Mouse (Mus musculus) midbrain, embryonic 12.5 days (tissue): ENCODE measurements around the gene Trp73. TPM values are rescaled to one million over a fixed set of nuclear protein-coding genes. Genes with fewer than 3 reads are reported as not detected.

Source experiments
- ATAC-seq: fragments of 200-750 bp; cut with Nextera tagmentation; 2 replicates; pipeline ENCODE4 v1.8.0; 2017; ENCODE audit warnings: low read depth, moderate TSS enrichment, moderate library complexity; ENCODE audit not compliant: low FRiP score
- H3K27ac ChIP-seq: fragments of 300-500 bp; sonication (generic); replicated peaks from 2 replicates; pipeline ENCODE4 v1.5.1; 2016; ENCODE audit warnings: mild to moderate bottlenecking
- H3K27me3 ChIP-seq: fragments of 300-500 bp; sonication (generic); 2 replicates; pipeline ENCODE4 v1.6.1; 2016; ENCODE audit warnings: mild to moderate bottlenecking
- H3K36me3 ChIP-seq: fragments of 300-500 bp; sonication (generic); 2 replicates; pipeline ENCODE4 v1.6.1; 2016
- H3K4me1 ChIP-seq: fragments of 300-500 bp; sonication (generic); 2 replicates; pipeline ENCODE4 v1.6.1; 2016
- H3K4me2 ChIP-seq: fragments of 300-500 bp; sonication (generic); replicated peaks from 2 replicates; pipeline ENCODE4 v1.6.1; 2016; ENCODE audit warnings: mild to moderate bottlenecking, moderate library complexity
- H3K4me3 ChIP-seq: fragments of 300-500 bp; sonication (generic); 2 replicates; pipeline ENCODE4 v1.5.1; 2016; ENCODE audit warnings: mild to moderate bottlenecking
- H3K9ac ChIP-seq: fragments of 300-500 bp; sonication (generic); replicated peaks from 2 replicates; pipeline ENCODE4 v1.6.1; 2016; ENCODE audit warnings: mild to moderate bottlenecking, moderate library complexity
- H3K9me3 ChIP-seq: fragments of 300-500 bp; sonication (generic); 2 replicates; pipeline ENCODE4 v1.6.1; 2016; ENCODE audit warnings: mild to moderate bottlenecking
- WGBS: fragments of 180-500 bp; shearing (Covaris S2); methylation state at CpG from one replicate; pipeline ENCODE4 v1.1.7; 2016; 5-methylcytosine and 5-hydroxymethylcytosine counted together
- polyA plus RNA-seq: library from polyadenylated mRNA; unstranded; fragments of >200 nt; fragmentation: Nextera tagmentation; extraction: Ambion mirVana; gene quantifications from 2 replicates; pipeline ENCODE4 v1.2.1, GENCODE M21; 2016

The Trp73 gene
- polyA plus RNA-seq, 1 experiment from 2014 or later, result 0.47 TPM

GRCm38 (mm10) chr4:154119208-154119607 lies 20.8 kb downstream of the Trp73 start:
- Histone ChIP-seq H3K9ac (no peak overlapping the region), H3K27ac (no peak overlapping the region), H3K27me3 (peaks cover 36% of the 10 kb centered on the region), H3K4me2 (no peak overlapping the region), H3K36me3 (no peaks in the 10 kb centered on the region), H3K9me3 (no peaks in the 10 kb centered on the region), H3K4me3 (no peak overlapping the region), H3K4me1 (no peaks in the 10 kb centered on the region; the same call in 1 of the 2 replicates)
- 81% methylated on average over 9 of the region's 9 CpGs for WGBS
- no peak for ATAC-seq

DNA sequence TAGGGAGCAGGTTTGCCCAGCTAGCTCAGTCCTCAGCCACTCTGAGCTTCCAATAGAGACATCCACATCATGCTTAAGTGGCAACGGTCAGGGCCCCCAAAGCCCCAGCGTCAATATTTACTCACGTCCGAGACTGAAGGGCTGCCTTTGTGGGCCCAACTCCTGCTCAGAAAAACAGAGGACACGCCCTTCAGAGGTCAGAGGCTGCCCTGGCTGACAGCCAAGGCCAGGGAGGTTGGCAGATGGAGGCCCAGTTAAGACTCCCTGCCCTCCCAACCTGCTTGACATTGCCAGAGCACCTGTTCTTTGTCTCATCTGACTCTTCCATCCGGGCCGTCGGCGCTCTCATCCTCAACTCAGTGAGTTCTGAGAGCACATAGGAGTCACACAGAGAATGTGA lies 21.2 kb downstream of the Trp73 start:
- no peaks in the 10 kb centered on the region; the same call in 1 of the 2 replicates for H3K4me1 ChIP-seq
- H3K9me3 ChIP-seq, result no peaks in the 10 kb centered on the region
- no peak overlapping the region for H3K4me3 ChIP-seq
- H3K4me2 ChIP-seq, result no peak overlapping the region
- no peak overlapping the region for H3K9ac ChIP-seq
- no peaks in the 10 kb centered on the region for H3K36me3 ChIP-seq
- 59% methylated on average over 9 of the region's 9 CpGs for WGBS
- H3K27ac ChIP-seq, result no peak overlapping the region
- H3K27me3 ChIP-seq, result peaks cover 34% of the 10 kb centered on the region; the same call in 1 of the 2 replicates
- ATAC-seq, result no peak

GRCm38 (mm10) chr4:154116421-154116820 lies 23.6 kb downstream of the Trp73 start:
- Histone ChIP-seq H3K4me2 (no peak overlapping the region), H3K4me3 (no peak overlapping the region), H3K27ac (no peak overlapping the region), H3K9ac (no peak overlapping the region), H3K36me3 (no peaks in the 10 kb centered on the region), H3K9me3 (no peaks in the 10 kb centered on the region), H3K4me1 (no peaks in the 10 kb centered on the region; the same call in 1 of the 2 replicates), H3K27me3 (peaks cover 37% of the 10 kb centered on the region)
- 55% methylated on average over 7 of the region's 7 CpGs for WGBS
- ATAC-seq, result no peak

- Histone ChIP-seq H3K9ac (no peak overlapping the region), H3K27me3 (peaks cover 47% of the 10 kb centered on the region), H3K27ac (no peak overlapping the region), H3K4me2 (no peak overlapping the region), H3K9me3 (no peaks in the 10 kb centered on the region), H3K4me1 (peaks cover 4% of the 10 kb centered on the region; the same call in 1 of the 2 replicates), H3K4me3 (no peak overlapping the region), H3K36me3 (no peaks in the 10 kb centered on the region)
- WGBS, result 84% methylated on average over 11 of the region's 11 CpGs
- no peak for ATAC-seq
Observed at GRCm38 (mm10) chr4:154109850-154110243, 30.2 kb downstream of the Trp73 start.

GRCm38 (mm10) chr4:154109216-154109849 lies 30.7 kb downstream of the Trp73 start:
- no peaks in the 10 kb centered on the region for H3K36me3 ChIP-seq
- H3K9me3 ChIP-seq, result no peaks in the 10 kb centered on the region
- H3K4me1 ChIP-seq, result peaks cover 4% of the 10 kb centered on the region; the same call in 1 of the 2 replicates
- no peak overlapping the region for H3K9ac ChIP-seq
- WGBS, result 68% methylated on average over 18 of the region's 18 CpGs
- no peak overlapping the region for H3K4me2 ChIP-seq
- peaks cover 52% of the 10 kb centered on the region for H3K27me3 ChIP-seq
- H3K27ac ChIP-seq, result no peak overlapping the region
- no peak overlapping the region for H3K4me3 ChIP-seq
- ATAC-seq, result no peak

GRCm38 (mm10) chr4:154106497-154107061 lies 33.4 kb downstream of the Trp73 start:
- peaks cover 4% of the 10 kb centered on the region; the same call in 1 of the 2 replicates for H3K4me1 ChIP-seq
- 84% methylated on average over 13 of the region's 13 CpGs for WGBS
- no peak overlapping the region for H3K4me3 ChIP-seq
- H3K9ac ChIP-seq, result no peak overlapping the region
- peaks cover 67% of the 10 kb centered on the region for H3K27me3 ChIP-seq
- H3K36me3 ChIP-seq, result no peaks in the 10 kb centered on the region
- H3K9me3 ChIP-seq, result no peaks in the 10 kb centered on the region
- H3K4me2 ChIP-seq, result no peak overlapping the region
- ATAC-seq, result no peak
- no peak overlapping the region for H3K27ac ChIP-seq

GRCm38 (mm10) chr4:154105381-154106001 lies 34.5 kb downstream of the Trp73 start:
- peaks cover 59% of the 10 kb centered on the region for H3K27me3 ChIP-seq
- 29% methylated on average over 20 of the region's 20 CpGs for WGBS
- ATAC-seq, result peak; percentile 44; the same call in 1 of the 2 replicates

DNA sequence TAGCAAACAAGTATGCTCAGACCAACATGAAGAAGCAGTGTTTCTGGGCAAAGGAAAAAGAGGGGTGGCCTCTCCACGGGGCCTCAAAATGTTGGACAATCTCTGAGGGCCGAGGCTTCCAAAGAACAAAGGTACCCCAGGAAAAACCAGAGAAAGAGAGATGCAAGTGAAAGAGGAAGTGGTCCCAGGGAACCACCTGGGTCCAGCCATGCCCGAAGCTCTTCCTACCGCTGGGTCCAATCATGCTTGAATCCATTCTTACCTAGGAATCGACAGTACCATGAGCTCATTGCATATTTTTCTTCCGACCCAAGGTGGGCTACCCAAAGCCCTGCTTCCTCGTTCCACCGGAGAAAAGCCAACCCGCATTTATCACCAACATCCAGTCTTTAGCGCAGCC lies 36.1 kb downstream of the Trp73 start:
- no peaks in the 10 kb centered on the region for H3K36me3 ChIP-seq
- peaks cover 4% of the 10 kb centered on the region; the same call in 1 of the 2 replicates for H3K4me1 ChIP-seq
- no peak overlapping the region for H3K4me2 ChIP-seq
- H3K4me3 ChIP-seq, result no peak overlapping the region
- ATAC-seq, result no peak
- H3K27me3 ChIP-seq, result peaks cover 48% of the 10 kb centered on the region
- WGBS, result 89% methylated on average over 10 of the region's 10 CpGs
- H3K9ac ChIP-seq, result no peak overlapping the region
- no peaks in the 10 kb centered on the region for H3K9me3 ChIP-seq
- no peak overlapping the region for H3K27ac ChIP-seq

More at GRCm38 (mm10) chr4:154105381-154106001, 34.5 kb downstream of the Trp73 start:
- no peak overlapping the region for H3K4me3 ChIP-seq
- peak overlapping the region; percentile 41 for H3K4me2 ChIP-seq
- no peak overlapping the region for H3K9ac ChIP-seq
- no peaks in the 10 kb centered on the region for H3K36me3 ChIP-seq
- H3K27ac ChIP-seq, result no peak overlapping the region
- peaks cover 4% of the 10 kb centered on the region; the same call in 1 of the 2 replicates for H3K4me1 ChIP-seq
- H3K9me3 ChIP-seq, result no peaks in the 10 kb centered on the region

DNA sequence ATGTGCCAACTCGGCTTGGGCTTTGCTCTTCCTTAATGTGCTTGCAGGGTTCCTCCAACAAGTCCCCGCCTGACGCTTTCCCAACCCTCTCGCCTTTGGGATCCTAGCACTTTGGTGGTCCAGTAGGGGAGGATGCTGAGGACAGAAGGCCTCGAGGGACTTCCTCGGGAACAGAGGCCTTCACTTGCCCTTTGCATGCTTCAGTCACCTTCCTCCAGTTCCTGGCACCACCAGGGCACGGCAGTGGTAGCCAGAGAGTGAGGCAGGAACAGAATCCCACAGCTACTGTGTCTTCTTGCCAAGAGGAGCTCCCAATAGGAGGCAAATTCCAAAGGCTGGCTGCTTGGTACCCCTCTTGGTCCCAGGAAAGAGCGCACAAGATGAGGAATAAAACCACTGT lies 36.6 kb downstream of the Trp73 start:
- H3K27me3 ChIP-seq, result peaks cover 48% of the 10 kb centered on the region
- H3K4me2 ChIP-seq, result no peak overlapping the region
- H3K9me3 ChIP-seq, result no peaks in the 10 kb centered on the region
- no peak overlapping the region for H3K4me3 ChIP-seq
- H3K4me1 ChIP-seq, result peaks cover 4% of the 10 kb centered on the region; the same call in 1 of the 2 replicates
- no peaks in the 10 kb centered on the region for H3K36me3 ChIP-seq
- H3K27ac ChIP-seq, result no peak overlapping the region
- WGBS, result 84% methylated on average over 8 of the region's 8 CpGs
- H3K9ac ChIP-seq, result no peak overlapping the region
- no peak for ATAC-seq

DNA sequence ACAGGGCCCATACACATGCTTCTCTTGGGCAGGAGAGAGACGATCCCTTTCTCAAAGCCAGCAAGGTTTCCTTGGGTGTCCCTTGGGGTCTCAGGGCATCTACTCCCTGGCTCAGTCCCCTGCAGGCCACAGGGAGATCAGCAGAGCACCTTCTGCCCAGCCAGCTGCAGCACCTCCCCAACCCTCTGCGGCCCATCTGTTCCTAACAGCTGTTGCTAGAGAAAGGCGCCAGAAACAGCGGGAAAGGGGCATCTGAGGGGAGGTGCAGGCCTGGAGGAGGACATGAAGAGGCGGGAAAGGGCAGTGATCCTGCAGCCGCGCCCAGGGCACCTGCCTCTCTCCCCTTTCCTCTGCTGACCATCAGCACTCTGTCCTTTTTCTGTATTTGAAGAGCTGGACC lies 40.6 kb downstream of the Trp73 start:
- no peak for ATAC-seq
- Histone ChIP-seq H3K4me1 (no peaks in the 10 kb centered on the region), H3K9me3 (no peaks in the 10 kb centered on the region), H3K4me2 (no peak overlapping the region), H3K9ac (no peak overlapping the region), H3K27ac (no peak overlapping the region), H3K4me3 (no peak overlapping the region), H3K36me3 (no peaks in the 10 kb centered on the region), H3K27me3 (peaks cover 33% of the 10 kb centered on the region)
- WGBS, result 57% methylated on average over 7 of the region's 7 CpGs

DNA sequence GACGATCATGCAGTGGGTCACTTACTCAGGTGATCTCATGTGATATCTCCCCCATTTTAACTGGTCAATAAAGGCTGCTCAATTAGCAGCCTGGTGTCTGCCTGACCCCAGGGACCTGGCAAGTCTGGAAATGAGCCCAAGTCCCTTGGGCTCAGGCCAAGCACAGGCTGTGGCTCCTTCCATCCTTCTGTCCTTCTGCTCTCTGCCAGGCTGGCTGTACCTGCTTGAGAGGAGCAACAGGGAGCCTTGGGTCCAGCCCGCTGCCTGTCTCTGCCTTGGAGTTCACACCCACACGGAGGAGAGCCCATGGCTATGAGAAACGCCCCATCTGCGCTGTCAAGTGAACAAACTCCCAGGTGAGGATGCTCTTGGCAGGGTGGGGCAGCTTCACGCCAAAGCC lies 43.9 kb downstream of the Trp73 start:
- no peak overlapping the region for H3K9ac ChIP-seq
- ATAC-seq, result no peak
- H3K4me2 ChIP-seq, result no peak overlapping the region
- H3K27ac ChIP-seq, result no peak overlapping the region
- peaks cover 21% of the 10 kb centered on the region for H3K27me3 ChIP-seq
- H3K4me1 ChIP-seq, result no peaks in the 10 kb centered on the region
- WGBS, result 30% methylated on average over 6 of the region's 6 CpGs
- no peaks in the 10 kb centered on the region for H3K36me3 ChIP-seq
- no peaks in the 10 kb centered on the region for H3K9me3 ChIP-seq
- H3K4me3 ChIP-seq, result no peak overlapping the region

GRCm38 (mm10) chr4:154093210-154093609 lies 46.8 kb downstream of the Trp73 start:
- Histone ChIP-seq H3K9ac (no peak overlapping the region), H3K4me2 (no peak overlapping the region), H3K9me3 (no peaks in the 10 kb centered on the region), H3K27me3 (peaks cover 19% of the 10 kb centered on the region), H3K27ac (no peak overlapping the region), H3K36me3 (no peaks in the 10 kb centered on the region), H3K4me1 (no peaks in the 10 kb centered on the region), H3K4me3 (no peak overlapping the region)
- WGBS, result 25% methylated on average over 9 of the region's 9 CpGs
- ATAC-seq, result no peak
